Mouse (Mus musculus) liver, embryonic 12.5 days (tissue): ENCODE data around the gene Hspb1. TPM values are rescaled to one million over a fixed set of nuclear protein-coding genes. Genes with fewer than 3 reads are reported as not detected.

Experiments
- ATAC-seq: fragments of 200-750 bp; cut with Nextera tagmentation; 2 replicates; pipeline ENCODE4 v1.8.0; 2017; ENCODE audit warnings: moderate number of reproducible peaks, mild to moderate bottlenecking, moderate library complexity
- H3K27ac ChIP-seq: fragments of 300-500 bp; sonication (generic); 2 replicates; pipeline ENCODE4 v1.5.1; 2016; ENCODE audit warnings: mild to moderate bottlenecking
- H3K27me3 ChIP-seq: fragments of 300-500 bp; sonication (generic); replicated peaks from 2 replicates; pipeline ENCODE4 v1.6.1; 2016; ENCODE audit warnings: mild to moderate bottlenecking, moderate library complexity
- H3K36me3 ChIP-seq: fragments of 300-500 bp; sonication (generic); 2 replicates; pipeline ENCODE4 v1.6.1; 2016; ENCODE audit warnings: mild to moderate bottlenecking, moderate library complexity
- H3K4me1 ChIP-seq: fragments of 300-500 bp; sonication (generic); 2 replicates; pipeline ENCODE4 v1.6.1; 2016
- H3K4me2 ChIP-seq: fragments of 300-500 bp; sonication (generic); 2 replicates; pipeline ENCODE4 v1.6.1; 2016; ENCODE audit warnings: mild to moderate bottlenecking, moderate library complexity
- H3K4me3 ChIP-seq: fragments of 300-500 bp; sonication (generic); 2 replicates; pipeline ENCODE4 v1.5.1; 2016; ENCODE audit warnings: mild to moderate bottlenecking, moderate library complexity
- H3K9ac ChIP-seq: fragments of 300-500 bp; sonication (generic); 2 replicates; pipeline ENCODE4 v1.6.1; 2016; ENCODE audit warnings: mild to moderate bottlenecking, moderate library complexity
- H3K9me3 ChIP-seq: fragments of 300-500 bp; sonication (generic); replicated peaks from 2 replicates; pipeline ENCODE4 v1.6.1; 2016; ENCODE audit warnings: mild to moderate bottlenecking, moderate library complexity
- WGBS: fragments of 180-500 bp; shearing (Covaris S2); methylation state at CpG from one replicate; pipeline ENCODE4 v1.1.7; 2016; ENCODE audit not compliant: insufficient replicate concordance; 5-methylcytosine and 5-hydroxymethylcytosine counted together
- polyA plus RNA-seq: library from polyadenylated mRNA; unstranded; fragments of >200 nt; fragmentation: Nextera tagmentation; extraction: Ambion mirVana; gene quantifications from 2 replicates; pipeline ENCODE4 v1.2.1, GENCODE M21; 2016

Gene Hspb1
- polyA plus RNA-seq, 1 experiment from 2014 or later = 7.4 TPM

- no peak overlapping the region for H3K9ac ChIP-seq
Observed at GRCm38 (mm10) chr5:135867637-135868593, 19.8 kb upstream of the Hspb1 start.

GRCm38 (mm10) chr5:135868653-135869052, 19.1 kb upstream of the Hspb1 start:
- peaks cover 98% of the 10 kb centered on the region for H3K27me3 ChIP-seq
- no peaks in the 10 kb centered on the region for H3K9me3 ChIP-seq
- H3K9ac ChIP-seq = no peak overlapping the region
- peak overlapping the region; percentile 64; the same call in 1 of the 2 replicates for H3K4me2 ChIP-seq
- no peaks in the 10 kb centered on the region for H3K36me3 ChIP-seq
- 0 out of 2 replicates have a peak overlapping the region, but pooled peaks have one; percentile 38 for H3K4me3 ChIP-seq
- WGBS = 6% methylated on average over 27 of the region's 27 CpGs
- no peak for ATAC-seq
- H3K27ac ChIP-seq = no peak overlapping the region
- H3K4me1 ChIP-seq = 0 out of 2 replicates have a peak, but pooled peaks cover 9% of the 10 kb centered on the region

More at GRCm38 (mm10) chr5:135867637-135868593, 19.8 kb upstream of the Hspb1 start:
- Histone ChIP-seq H3K4me1 (0 out of 2 replicates have a peak, but pooled peaks cover 9% of the 10 kb centered on the region), H3K9me3 (no peaks in the 10 kb centered on the region), H3K36me3 (no peaks in the 10 kb centered on the region), H3K4me3 (peak overlapping the region; percentile 38), H3K27ac (no peak overlapping the region), H3K27me3 (peaks cover 98% of the 10 kb centered on the region), H3K4me2 (peak overlapping the region; percentile 64)
- WGBS = 4% methylated on average over 88 of the region's 89 CpGs
- no peak for ATAC-seq

- no peak for ATAC-seq
- 40% methylated on average over 14 of the region's 14 CpGs for WGBS
- no peaks in the 10 kb centered on the region for H3K36me3 ChIP-seq
- no peak overlapping the region for H3K4me2 ChIP-seq
- no peak overlapping the region for H3K4me3 ChIP-seq
- no peak overlapping the region for H3K27ac ChIP-seq
- no peak overlapping the region for H3K9ac ChIP-seq
- H3K9me3 ChIP-seq = no peaks in the 10 kb centered on the region
- H3K27me3 ChIP-seq = peaks cover 99% of the 10 kb centered on the region
- 0 out of 2 replicates have a peak, but pooled peaks cover 9% of the 10 kb centered on the region for H3K4me1 ChIP-seq
Observed at GRCm38 (mm10) chr5:135869661-135870423, 17.9 kb upstream of the Hspb1 start.

- no peak overlapping the region for H3K4me2 ChIP-seq
- no peaks in the 10 kb centered on the region for H3K9me3 ChIP-seq
- peaks cover 97% of the 10 kb centered on the region for H3K27me3 ChIP-seq
- H3K27ac ChIP-seq = no peak overlapping the region
- no peak overlapping the region for H3K4me3 ChIP-seq
- WGBS = 81% methylated on average over 5 of the region's 5 CpGs
- no peaks in the 10 kb centered on the region for H3K36me3 ChIP-seq
- H3K4me1 ChIP-seq = 0 out of 2 replicates have a peak, but pooled peaks cover 9% of the 10 kb centered on the region
- no peak overlapping the region for H3K9ac ChIP-seq
- ATAC-seq = no peak
Observed at GRCm38 (mm10) chr5:135870505-135870904, 17.2 kb upstream of the Hspb1 start.

GRCm38 (mm10) chr5:135872996-135873395, 14.7 kb upstream of the Hspb1 start:
- no peak overlapping the region for H3K4me3 ChIP-seq
- H3K4me1 ChIP-seq = peaks cover 15% of the 10 kb centered on the region
- ATAC-seq = no peak
- H3K27ac ChIP-seq = no peak overlapping the region
- 18% methylated on average over 16 of the region's 16 CpGs for WGBS
- no peak overlapping the region for H3K4me2 ChIP-seq
- H3K27me3 ChIP-seq = peaks cover 73% of the 10 kb centered on the region
- no peaks in the 10 kb centered on the region for H3K36me3 ChIP-seq
- no peaks in the 10 kb centered on the region for H3K9me3 ChIP-seq
- no peak overlapping the region for H3K9ac ChIP-seq

- Histone ChIP-seq H3K9me3 (no peaks in the 10 kb centered on the region), H3K4me2 (no peak overlapping the region), H3K27ac (no peak overlapping the region), H3K27me3 (peaks cover 65% of the 10 kb centered on the region), H3K4me3 (no peak overlapping the region), H3K4me1 (peaks cover 13% of the 10 kb centered on the region), H3K36me3 (no peaks in the 10 kb centered on the region), H3K9ac (no peak overlapping the region)
- no peak for ATAC-seq
- WGBS = 38% methylated on average over 9 of the region's 9 CpGs
Observed at GRCm38 (mm10) chr5:135873753-135874152, 14.0 kb upstream of the Hspb1 start.

- Histone ChIP-seq H3K4me3 (no peak overlapping the region), H3K9me3 (no peaks in the 10 kb centered on the region), H3K36me3 (no peaks in the 10 kb centered on the region), H3K27me3 (peaks cover 42% of the 10 kb centered on the region), H3K4me1 (peaks cover 19% of the 10 kb centered on the region), H3K9ac (no peak overlapping the region), H3K4me2 (peak overlapping the region; percentile 62), H3K27ac (no peak overlapping the region)
- WGBS = 8% methylated on average over 8 of the region's 8 CpGs
- no peak for ATAC-seq
Observed at GRCm38 (mm10) chr5:135877180-135877579, 10.5 kb upstream of the Hspb1 start.

- ATAC-seq = no peak
- Histone ChIP-seq H3K4me2 (peak overlapping the region; percentile 62), H3K27me3 (peaks cover 41% of the 10 kb centered on the region), H3K4me3 (peak overlapping the region; percentile 31), H3K27ac (no peak overlapping the region), H3K9ac (no peak overlapping the region), H3K4me1 (peaks cover 19% of the 10 kb centered on the region), H3K36me3 (no peaks in the 10 kb centered on the region), H3K9me3 (no peaks in the 10 kb centered on the region)
- WGBS = 2% methylated on average over 16 of the region's 16 CpGs
Observed at GRCm38 (mm10) chr5:135877831-135878231, 9.9 kb upstream of the Hspb1 start.

- WGBS = 58% methylated on average over 13 of the region's 13 CpGs
- H3K4me3 ChIP-seq = no peak overlapping the region
- peaks cover 19% of the 10 kb centered on the region for H3K4me1 ChIP-seq
- no peak overlapping the region for H3K9ac ChIP-seq
- H3K4me2 ChIP-seq = no peak overlapping the region
- ATAC-seq = no peak
- peaks cover 31% of the 10 kb centered on the region for H3K27me3 ChIP-seq
- no peaks in the 10 kb centered on the region for H3K9me3 ChIP-seq
- H3K36me3 ChIP-seq = no peaks in the 10 kb centered on the region
- no peak overlapping the region for H3K27ac ChIP-seq
Observed at GRCm38 (mm10) chr5:135879449-135880158, 8.1 kb upstream of the Hspb1 start.

- H3K4me2 ChIP-seq = no peak overlapping the region
- H3K9me3 ChIP-seq = no peaks in the 10 kb centered on the region
- H3K4me1 ChIP-seq = peaks cover 5% of the 10 kb centered on the region; the same call in 1 of the 2 replicates
- H3K9ac ChIP-seq = no peak overlapping the region
- ATAC-seq = no peak
- peaks cover 66% of the 10 kb centered on the region for H3K27me3 ChIP-seq
- WGBS = 57% methylated on average over 6 of the region's 6 CpGs
- H3K36me3 ChIP-seq = no peaks in the 10 kb centered on the region
- H3K27ac ChIP-seq = no peak overlapping the region
- H3K4me3 ChIP-seq = no peak overlapping the region
Observed at GRCm38 (mm10) chr5:135884641-135885040, 3.1 kb upstream of the Hspb1 start.

- Histone ChIP-seq H3K36me3 (no peaks in the 10 kb centered on the region), H3K4me1 (no peaks in the 10 kb centered on the region; the same call in 1 of the 2 replicates), H3K4me3 (peak overlapping the region; percentile 17), H3K27me3 (peaks cover 85% of the 10 kb centered on the region), H3K9me3 (no peaks in the 10 kb centered on the region), H3K4me2 (peak overlapping the region; percentile 29; the same call in 1 of the 2 replicates), H3K9ac (no peak overlapping the region), H3K27ac (no peak overlapping the region)
- no peak for ATAC-seq
- 6% methylated on average over 30 of the region's 30 CpGs for WGBS
Observed at GRCm38 (mm10) chr5:135888405-135889215, 891 bp downstream of the Hspb1 start.
